Mouse (Mus musculus) ovary, postnatal 10 days (tissue): ENCODE results near the gene Col6a4.

Experiments used
- DNase-seq: peaks from one replicate; pipeline ENCODE4 v3.0.0; 2022; ENCODE audit warnings: low spot score

Col6a4 gene

GRCm38 (mm10) chr9:106073956-106074355 is 22.6 kb downstream of the Col6a4 start:
- DNase-seq = no peak

GRCm38 (mm10) chr9:106071651-106072050 is 24.9 kb downstream of the Col6a4 start:
- no peak for DNase-seq

DNA sequence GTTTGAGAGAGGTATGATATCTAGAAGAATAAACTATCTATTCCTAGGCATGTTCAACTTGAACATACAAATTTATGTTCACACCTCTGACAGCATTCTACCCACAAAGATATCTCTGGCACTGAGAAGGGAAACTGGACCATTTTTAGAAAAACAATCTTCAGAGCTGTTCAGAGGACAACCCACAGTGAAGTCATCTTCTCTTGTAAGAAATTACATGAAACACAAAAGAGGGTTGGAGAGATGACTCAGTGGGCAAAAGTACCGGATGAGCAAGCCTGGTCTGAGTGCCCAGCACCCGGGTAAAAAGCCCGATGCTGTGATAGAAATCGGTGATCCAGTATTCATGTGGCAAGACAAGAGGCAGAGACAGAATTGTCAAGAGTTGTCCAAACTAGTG is 43.1 kb downstream of the Col6a4 start:
- no peak for DNase-seq

DNA sequence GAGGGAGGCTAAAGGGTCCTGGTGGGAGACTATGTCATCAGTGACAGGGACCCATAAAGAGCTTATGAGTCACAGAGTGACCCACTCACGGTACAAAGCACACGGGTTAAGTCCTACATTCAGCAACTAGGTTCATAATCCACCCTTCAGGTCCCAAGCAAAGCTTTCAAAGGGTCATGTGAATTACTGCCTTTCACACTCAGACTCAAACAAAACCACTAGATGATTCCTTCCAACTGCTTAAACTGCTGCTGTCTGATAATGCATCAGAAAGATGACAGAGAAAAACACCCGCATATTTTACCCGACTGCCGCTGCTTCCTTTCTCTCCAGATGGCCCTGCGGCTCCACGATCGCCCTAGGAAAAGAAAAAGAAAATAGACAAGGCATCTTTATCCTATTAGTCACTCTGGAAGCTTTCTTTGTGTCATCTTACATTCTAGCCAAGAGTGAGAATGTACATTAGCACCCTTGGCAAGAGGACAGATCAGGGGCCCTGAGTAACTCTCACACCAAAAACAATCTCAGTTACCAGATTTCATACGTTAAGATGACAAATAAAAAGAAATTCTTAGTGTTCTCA is 52.6 kb downstream of the Col6a4 start:
- no peak for DNase-seq

DNA sequence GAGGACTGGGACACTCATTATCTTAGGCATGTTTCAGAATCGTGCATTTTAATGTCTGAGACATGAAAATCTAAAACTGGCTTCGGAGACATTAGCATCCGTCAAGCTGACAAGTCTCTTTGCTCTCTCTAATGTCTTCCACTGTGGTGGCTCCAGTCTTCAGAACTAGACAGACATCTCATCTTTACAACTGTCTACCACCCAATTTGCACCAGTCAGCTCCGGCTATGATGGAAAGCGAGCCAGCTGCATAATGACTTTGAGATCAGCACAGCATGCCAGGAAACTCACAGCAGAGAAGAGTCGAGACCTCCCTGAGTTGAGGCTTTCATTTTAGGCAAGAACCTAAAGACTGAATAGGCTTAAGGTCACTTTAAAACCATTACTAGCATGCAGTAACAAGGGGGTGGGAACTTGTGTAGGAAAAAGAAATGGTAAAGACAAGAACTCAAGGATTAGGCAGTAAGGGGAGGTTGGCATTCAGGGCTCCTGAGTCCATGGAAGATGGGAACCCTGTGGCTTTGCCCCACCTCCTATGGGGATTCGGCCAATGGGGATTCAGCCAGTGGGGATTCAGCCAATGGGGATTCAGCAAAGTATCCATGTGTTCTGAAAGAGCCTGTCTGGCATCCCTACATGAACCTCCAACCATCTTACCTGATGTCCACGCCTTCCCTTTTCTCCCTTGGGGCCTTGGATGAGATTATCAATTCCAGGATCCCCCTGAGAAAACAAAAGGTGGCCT is 56.5 kb downstream of the Col6a4 start:
- no peak for DNase-seq

DNA sequence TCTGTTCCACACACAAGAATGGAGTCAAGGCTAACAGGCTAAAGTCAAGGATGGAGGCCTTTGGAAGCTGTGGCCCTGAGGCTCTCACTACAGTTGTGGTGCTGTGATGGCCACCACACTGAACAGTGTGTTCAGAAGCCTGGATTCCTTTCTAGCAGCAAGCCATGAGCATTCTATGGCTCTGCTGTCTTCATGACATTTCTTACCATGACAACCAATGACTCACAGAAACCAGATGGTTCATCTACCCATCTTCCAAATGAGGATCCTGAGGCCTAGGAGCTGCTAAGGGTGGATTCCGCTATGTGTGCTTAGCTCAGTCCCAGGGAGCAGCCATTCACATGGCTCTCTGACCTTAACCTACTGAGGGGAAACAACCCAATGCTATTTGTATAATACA is 57.3 kb downstream of the Col6a4 start:
- DNase-seq = no peak

DNA sequence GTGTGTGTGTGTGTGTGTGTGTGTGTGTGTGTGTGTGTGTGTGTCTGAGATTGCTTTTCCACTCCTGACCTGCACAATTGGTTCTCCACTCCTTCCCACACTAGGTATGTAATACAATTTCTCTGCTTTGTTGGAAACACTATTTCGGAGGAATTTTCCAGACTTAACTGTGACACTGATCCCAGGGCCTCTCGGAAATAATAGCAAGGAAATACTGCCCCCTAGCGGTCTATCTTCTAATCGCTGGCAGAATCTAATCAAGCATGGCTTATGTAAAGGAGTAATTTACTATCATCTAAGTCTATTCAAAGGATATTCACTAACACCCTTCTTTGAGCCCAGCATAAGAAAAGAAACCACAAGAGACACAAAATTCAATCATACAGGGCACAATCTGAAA is 57.7 kb downstream of the Col6a4 start:
- DNase-seq = peak; percentile 18

DNA sequence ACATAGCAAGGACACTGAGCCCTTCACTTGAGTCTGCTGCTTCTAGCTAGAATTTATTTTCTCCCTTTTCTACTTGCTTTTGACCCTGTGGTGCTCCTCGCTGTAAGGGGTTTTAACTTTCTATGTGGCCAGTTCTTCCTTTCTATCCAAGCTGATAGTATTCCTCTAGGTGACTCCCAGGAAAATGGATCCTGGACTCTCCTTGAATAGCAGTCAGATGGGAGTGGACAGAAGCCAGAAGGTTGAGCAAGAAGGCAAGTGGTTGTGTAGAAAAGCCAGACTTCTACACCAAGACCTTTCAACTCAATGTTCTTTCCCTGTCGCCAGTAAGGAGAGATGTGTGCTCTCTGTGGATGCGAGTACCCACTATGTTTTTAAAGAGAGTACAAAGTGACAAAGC is 80.9 kb downstream of the Col6a4 start:
- DNase-seq = no peak

DNA sequence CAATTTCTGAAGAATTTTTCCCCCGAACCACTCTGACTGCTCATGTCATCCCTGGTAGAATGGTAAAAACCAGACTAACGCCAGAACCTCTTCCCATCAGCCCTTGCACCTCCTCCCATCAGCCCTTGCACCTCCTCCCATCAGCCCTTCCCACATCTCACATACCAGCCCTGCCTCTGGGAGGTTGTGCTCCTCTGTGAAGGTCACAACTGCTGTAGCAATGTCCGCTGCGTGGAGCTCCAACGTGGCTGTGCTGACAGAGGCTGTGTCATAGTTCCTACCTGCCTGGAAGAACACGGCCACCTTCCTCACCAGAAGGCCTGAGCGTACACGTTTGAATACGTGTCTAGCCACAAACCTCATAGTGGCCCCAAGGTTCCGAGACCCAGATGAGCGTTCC is 83.4 kb downstream of the Col6a4 start:
- DNase-seq = no peak

DNA sequence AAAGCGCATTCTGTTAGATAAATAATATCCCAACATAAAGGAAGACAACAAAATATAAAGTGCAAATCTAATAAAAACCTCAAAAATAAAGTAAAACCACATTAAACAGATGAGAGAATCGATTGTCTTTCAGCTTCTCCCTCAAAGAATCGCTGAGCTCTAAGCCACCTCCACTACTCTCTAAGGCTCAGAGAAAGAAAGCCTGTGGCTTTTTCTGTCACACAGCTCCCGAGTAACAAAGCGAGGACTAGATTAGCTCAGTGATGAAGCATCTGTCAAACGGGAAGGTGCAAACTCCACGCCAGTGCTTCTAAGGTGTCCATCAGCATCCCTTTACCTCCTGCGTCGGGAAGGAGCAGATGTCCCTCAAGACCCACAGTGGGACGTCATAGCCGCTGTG is 98.6 kb downstream of the Col6a4 start:
- DNase-seq = no peak

- DNase-seq = no peak
Measured at GRCm38 (mm10) chr9:105992425-105992824, 104.2 kb downstream of the Col6a4 start.

GRCm38 (mm10) chr9:105990099-105990498 is 106.5 kb downstream of the Col6a4 start:
- DNase-seq = no peak

GRCm38 (mm10) chr9:105989468-105989867 is 107.1 kb downstream of the Col6a4 start:
- DNase-seq = no peak

DNA sequence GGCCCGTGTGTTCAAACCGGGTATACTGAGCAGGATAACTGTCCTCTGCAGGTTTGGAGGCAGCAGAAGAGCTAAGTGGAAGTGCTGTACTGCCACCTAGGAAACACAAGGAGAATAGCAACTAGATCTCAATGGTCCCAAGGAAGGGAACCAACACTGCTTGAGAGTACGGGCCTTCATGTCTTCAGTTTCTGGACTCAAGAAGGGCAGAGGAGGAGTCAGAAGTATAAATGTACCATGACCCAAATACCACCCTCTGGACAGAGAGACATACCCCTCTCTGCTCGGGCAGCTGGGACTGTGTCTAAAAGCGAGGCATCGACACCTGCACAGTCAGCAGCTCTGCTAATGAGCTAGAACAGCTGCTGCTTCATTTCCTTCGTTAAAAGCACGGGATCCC is 108.5 kb downstream of the Col6a4 start:
- DNase-seq = no peak

DNA sequence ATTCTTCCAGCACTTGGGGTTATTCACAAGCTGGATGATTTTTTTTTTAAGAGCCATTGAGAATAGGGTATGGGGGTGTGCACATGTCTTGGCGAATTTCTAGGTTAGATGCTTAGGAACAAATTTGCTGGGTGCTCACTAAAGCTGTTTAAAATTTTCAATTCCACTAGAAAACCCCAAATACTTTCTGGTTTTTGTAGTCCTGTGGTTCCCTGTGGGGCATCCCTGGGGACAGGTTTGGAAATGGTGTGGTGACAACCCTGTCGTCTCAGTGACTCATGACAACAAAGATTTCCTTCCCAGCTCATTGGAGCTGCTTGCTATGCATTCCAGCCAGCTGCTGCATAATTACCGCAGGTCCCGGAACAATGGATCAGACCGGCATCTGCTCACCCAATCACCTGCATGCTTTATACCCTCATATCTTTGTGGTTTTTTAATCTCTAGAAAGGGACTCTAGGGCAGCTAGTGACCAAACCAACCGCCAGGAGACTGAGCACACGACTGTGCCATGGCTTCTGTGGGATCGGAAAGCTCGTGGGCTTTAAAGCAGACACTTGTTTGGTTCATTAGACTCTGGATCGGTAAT is 111.6 kb downstream of the Col6a4 start:
- no peak for DNase-seq

DNA sequence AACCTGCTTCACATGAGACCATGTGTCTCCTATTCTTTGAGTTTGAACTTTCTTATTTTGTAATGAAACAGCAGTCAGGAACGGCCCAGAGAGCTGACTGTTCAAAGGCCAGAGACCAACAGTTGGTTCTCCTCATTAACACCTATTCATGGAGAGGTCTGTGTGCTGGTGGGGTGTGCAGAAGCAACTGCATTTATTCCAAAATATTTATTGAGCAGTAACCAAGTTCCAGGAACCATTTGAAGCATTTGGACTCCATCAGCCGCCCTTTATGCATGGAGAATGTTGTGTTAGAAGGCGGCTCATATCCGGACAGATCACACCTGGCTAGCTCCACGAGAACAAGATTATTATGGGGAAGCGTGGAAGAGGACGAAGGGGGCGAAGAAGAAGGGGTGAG is 118.1 kb downstream of the Col6a4 start:
- no peak for DNase-seq

DNA sequence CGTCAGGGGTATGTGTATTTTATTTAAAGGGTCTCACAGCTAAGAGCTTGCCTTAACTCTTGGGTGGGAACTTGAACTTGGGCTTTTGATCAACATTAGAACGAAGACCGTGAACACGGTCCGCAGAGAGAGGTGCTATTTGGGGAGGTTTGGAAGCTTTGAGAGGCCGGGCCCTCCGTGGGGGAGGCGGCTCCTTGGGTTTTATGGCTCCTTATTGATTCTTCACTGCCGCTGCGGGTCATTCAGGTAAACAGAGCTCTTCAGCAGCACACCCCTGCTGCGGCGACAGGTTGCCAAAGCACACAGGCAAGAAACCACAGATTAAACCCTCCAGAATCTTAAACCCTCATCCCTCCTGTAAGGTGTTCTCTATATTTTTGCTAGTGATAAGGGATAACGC is 119.7 kb downstream of the Col6a4 start:
- no peak for DNase-seq

DNA sequence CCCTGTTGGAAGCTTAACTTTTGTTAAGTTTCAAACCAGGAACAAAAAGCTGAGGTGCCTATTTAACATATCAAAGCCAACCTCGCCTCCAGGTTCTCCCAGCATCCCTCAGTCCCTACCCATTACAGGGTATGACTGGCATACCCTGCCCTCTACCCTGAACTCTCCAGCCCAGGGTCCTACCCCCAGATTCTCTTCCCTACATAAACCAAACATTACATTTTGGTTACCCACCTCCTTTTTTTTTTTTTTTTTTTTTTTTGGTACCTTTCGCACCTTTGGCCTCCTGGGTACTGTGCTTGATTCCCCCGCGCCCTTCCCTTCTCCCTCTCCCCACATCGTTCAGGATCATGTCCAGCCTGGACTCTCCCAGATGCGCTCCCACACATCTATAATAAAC is 120.3 kb downstream of the Col6a4 start:
- DNase-seq = no peak

- DNase-seq = no peak
Measured at GRCm38 (mm10) chr9:105973736-105974135, 122.8 kb downstream of the Col6a4 start.

DNA sequence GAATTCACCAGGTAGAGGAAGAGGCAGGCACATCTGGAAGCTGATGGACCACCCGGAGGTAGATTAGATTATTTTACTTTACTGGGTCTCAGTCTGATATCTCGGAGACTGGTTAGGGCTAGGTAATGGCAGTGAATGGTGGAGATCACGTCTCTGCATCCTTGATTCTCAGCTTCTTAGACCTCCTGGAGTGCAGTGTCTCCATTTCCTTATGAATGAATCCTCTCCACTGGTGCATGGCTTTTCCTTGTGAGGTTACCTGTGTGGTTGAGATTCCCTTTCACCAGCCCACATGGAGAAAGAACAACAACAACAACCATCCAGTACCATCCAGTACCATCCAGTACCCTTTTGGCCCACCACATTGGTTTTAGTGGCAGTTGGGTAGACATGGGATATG is 124.6 kb downstream of the Col6a4 start:
- no peak for DNase-seq

DNA sequence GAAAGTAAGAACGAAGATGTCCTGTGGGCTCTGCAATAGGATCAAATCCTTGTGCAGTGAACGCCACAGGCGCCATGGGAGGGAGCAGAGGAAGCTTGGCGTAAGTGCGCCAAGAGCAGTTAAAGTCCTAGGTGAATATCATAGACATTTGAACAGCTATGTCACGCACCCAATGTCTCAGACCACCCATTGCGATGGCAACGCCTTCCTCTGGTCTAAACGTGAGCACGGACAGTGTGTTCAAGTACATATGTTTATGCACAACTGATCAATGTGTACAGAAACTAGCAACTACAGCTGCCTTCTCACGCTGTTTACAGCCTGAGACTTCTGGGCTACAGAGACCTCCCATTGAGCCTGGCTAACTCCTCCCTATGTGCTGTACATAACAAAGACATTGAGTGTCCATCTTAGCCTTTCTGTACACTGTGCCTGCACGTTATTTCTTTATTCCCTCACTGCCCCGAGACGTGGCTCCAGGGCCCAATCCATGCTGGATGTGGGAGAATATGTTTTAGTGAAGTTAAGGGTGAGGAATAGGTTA is 125.2 kb downstream of the Col6a4 start:
- DNase-seq = no peak

DNA sequence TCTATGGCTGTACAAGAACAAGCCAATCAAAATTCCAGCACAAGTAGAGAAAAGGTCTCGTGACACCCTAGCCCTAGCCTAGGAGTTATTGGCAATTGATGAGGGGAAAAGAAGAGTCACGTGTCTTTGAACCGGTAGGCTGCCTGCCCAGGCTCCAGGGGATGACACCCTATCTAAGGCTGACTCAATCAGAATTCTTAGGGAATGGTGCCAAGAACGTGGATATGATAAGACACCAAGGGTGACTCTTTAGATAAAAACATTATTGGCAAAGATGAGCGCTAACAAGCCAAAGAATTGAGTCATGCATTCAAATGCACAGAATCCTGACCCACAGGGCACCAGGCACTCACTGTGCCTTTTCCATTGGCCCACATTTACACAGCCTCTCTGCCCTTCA is 125.7 kb downstream of the Col6a4 start:
- no peak for DNase-seq

DNA sequence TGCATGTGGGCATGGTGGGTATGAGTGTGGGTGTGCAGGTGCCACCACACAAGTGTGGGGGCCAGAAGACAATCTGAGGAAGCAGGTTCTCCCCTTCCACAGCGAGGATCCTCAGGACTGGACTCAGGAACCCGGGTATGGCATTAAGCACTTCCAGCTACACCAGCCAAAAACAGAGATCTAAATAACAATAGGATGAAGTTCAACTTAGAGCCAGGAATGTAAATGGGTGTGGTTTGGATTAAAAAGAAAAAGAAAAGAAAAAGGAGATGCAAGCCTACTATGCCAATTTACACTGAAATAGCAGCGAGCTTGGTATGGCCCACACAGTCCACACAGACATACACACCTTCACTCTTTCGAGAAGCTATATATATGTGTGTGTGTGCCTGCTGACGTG is 128.6 kb downstream of the Col6a4 start:
- DNase-seq = no peak
